Mouse (Mus musculus) bone marrow macrophage, adult 2 months (primary cell): ENCODE results near the gene Grm7. TPM values are rescaled to one million over a fixed set of nuclear protein-coding genes. Genes with fewer than 3 reads are reported as not detected.

Source experiments
- H3K27ac ChIP-seq: 2 replicates; pipeline ENCODE4 v1.5.1; 2012; ENCODE audit warnings: low read depth, low read length; ENCODE audit not compliant: insufficient read depth
- H3K4me1 ChIP-seq: 2 replicates; pipeline ENCODE4 v1.6.1; 2012; ENCODE audit warnings: low read length; ENCODE audit not compliant: control insufficient read depth, insufficient read depth
- H3K4me3 ChIP-seq: 2 replicates; pipeline ENCODE4 v1.5.1; 2012; ENCODE audit warnings: mild to moderate bottlenecking, low read length, moderate library complexity; ENCODE audit not compliant: insufficient read depth
- CTCF ChIP-seq: IDR thresholded peaks from 2 replicates; pipeline ENCODE4 v1.5.1; 2012; ENCODE audit warnings: low read depth, mild to moderate bottlenecking, low read length, moderate library complexity
- POLR2A ChIP-seq: IDR thresholded peaks from 2 replicates; pipeline ENCODE4 v1.6.1; 2012; ENCODE audit warnings: mild to moderate bottlenecking, low read depth, low read length, borderline replicate concordance
- polyA plus RNA-seq: library from polyadenylated mRNA; stranded (reverse); fragments of >200 nt; gene quantifications from 2 replicates; pipeline ENCODE4 v1.2.4, GENCODE M21; 2012; ENCODE audit not compliant: missing spikeins, insufficient read depth, insufficient read length

Gene Grm7
- polyA plus RNA-seq, 1 experiment = not detected

- no peaks in the 10 kb centered on the region for H3K4me1 ChIP-seq
- TF ChIP-seq POLR2A (no peak), CTCF (no peak)
- H3K4me3 ChIP-seq = no peak overlapping the region
- no peak overlapping the region for H3K27ac ChIP-seq
Measured at GRCm38 (mm10) chr6:111446228-111446627, 800.8 kb downstream of the Grm7 start.

GRCm38 (mm10) chr6:111447851-111448250 lies 802.5 kb downstream of the Grm7 start:
- Histone ChIP-seq H3K27ac (no peak overlapping the region), H3K4me3 (no peak overlapping the region), H3K4me1 (no peaks in the 10 kb centered on the region)
- TF ChIP-seq CTCF (no peak), POLR2A (no peak)

- TF ChIP-seq CTCF (no peak), POLR2A (no peak)
- no peaks in the 10 kb centered on the region for H3K4me1 ChIP-seq
- H3K4me3 ChIP-seq = no peak overlapping the region
- H3K27ac ChIP-seq = no peak overlapping the region
Measured at GRCm38 (mm10) chr6:111449054-111449783, 803.8 kb downstream of the Grm7 start.

GRCm38 (mm10) chr6:111481866-111482265 lies 836.5 kb downstream of the Grm7 start:
- no peak overlapping the region for H3K27ac ChIP-seq
- H3K4me1 ChIP-seq = no peaks in the 10 kb centered on the region
- TF ChIP-seq POLR2A (no peak), CTCF (no peak)
- H3K4me3 ChIP-seq = no peak overlapping the region

- Histone ChIP-seq H3K4me1 (no peaks in the 10 kb centered on the region), H3K27ac (no peak overlapping the region), H3K4me3 (no peak overlapping the region)
- TF ChIP-seq POLR2A (no peak), CTCF (no peak)
Measured at GRCm38 (mm10) chr6:111486081-111486480, 840.7 kb downstream of the Grm7 start.

- Histone ChIP-seq H3K4me3 (no peak overlapping the region), H3K27ac (no peak overlapping the region), H3K4me1 (no peaks in the 10 kb centered on the region)
- TF ChIP-seq CTCF (no peak), POLR2A (no peak)
Measured at GRCm38 (mm10) chr6:111487556-111487955, 842.2 kb downstream of the Grm7 start.

GRCm38 (mm10) chr6:111492166-111492565 lies 846.8 kb downstream of the Grm7 start:
- TF ChIP-seq CTCF (no peak), POLR2A (no peak)
- Histone ChIP-seq H3K27ac (no peak overlapping the region), H3K4me3 (no peak overlapping the region), H3K4me1 (no peaks in the 10 kb centered on the region)

GRCm38 (mm10) chr6:111499542-111499941 lies 854.2 kb downstream of the Grm7 start:
- Histone ChIP-seq H3K4me1 (no peaks in the 10 kb centered on the region), H3K27ac (no peak overlapping the region), H3K4me3 (no peak overlapping the region)
- TF ChIP-seq POLR2A = no peak
- TF ChIP-seq CTCF = no peak

GRCm38 (mm10) chr6:111510768-111511459 lies 865.5 kb downstream of the Grm7 start:
- no peak overlapping the region for H3K27ac ChIP-seq
- no peaks in the 10 kb centered on the region for H3K4me1 ChIP-seq
- no peak overlapping the region for H3K4me3 ChIP-seq
- TF ChIP-seq CTCF (no peak), POLR2A (no peak)

- no peak overlapping the region for H3K27ac ChIP-seq
- H3K4me1 ChIP-seq = no peaks in the 10 kb centered on the region
- no peak overlapping the region for H3K4me3 ChIP-seq
- TF ChIP-seq POLR2A (no peak), CTCF (no peak)
Measured at GRCm38 (mm10) chr6:111512359-111512758, 867.0 kb downstream of the Grm7 start.

- no peak overlapping the region for H3K4me3 ChIP-seq
- H3K4me1 ChIP-seq = no peaks in the 10 kb centered on the region
- no peak overlapping the region for H3K27ac ChIP-seq
- TF ChIP-seq POLR2A = no peak
- TF ChIP-seq CTCF = no peak
Measured at GRCm38 (mm10) chr6:111521229-111521628, 875.8 kb downstream of the Grm7 start.
